ENCODE assay signal across 9 mouse cellular contexts in genomic region chr3:129199609-129200500, GRCm38 (mm10). TPM values are rescaled to one million over a fixed set of nuclear protein-coding genes. Genes with fewer than 3 reads are reported as not detected.
A peak's percentile ranks its signal among the peaks of the same experiment; 100 is the strongest.
DNase-seq lines count a peak whose midpoint lies in the region; ATAC-seq lines count a peak whose summit lies in the region.
"Had no signal": no experiment of that assay in that cellular context is flagged by ENCODE, and none has a peak within 500 bp of the region (broad histone marks: within the 10 kb centered on the region; RNA-seq: fewer than 3 reads in every experiment).

Gene Pitx2 (plus strand): TSS chr3:129199878.

- peak; percentile 37 for DNase-seq in kidney, adult 18-20 months
- DNase-seq in kidney, adult 9 months, result no peak
- peak; percentile 88 for DNase-seq in embryo, embryonic 11 days
- peak; percentile 78 for DNase-seq in hindbrain, embryonic 10.5 days (ENCODE audit: low spot score)
- peak; percentile 75 for DNase-seq in urinary bladder, postnatal 14 days (ENCODE audit: low spot score)
- DNase-seq in spleen, postnatal 36 days (ENCODE audit: low spot score in 2 of 2), result no peak

- H3K9ac ChIP-seq in liver, embryonic 15.5 days, result no peak within 1 kb of the TSS

- no peak for ATAC-seq in liver, embryonic 15.5 days (ENCODE audit: insufficient read depth)
- no peak for ATAC-seq in cerebellum, adult (ENCODE audit: insufficient number of reproducible peaks, low FRiP score, low TSS enrichment)

- peaks cover 47% of the 10 kb centered on the region for H3K4me1 ChIP-seq in hindbrain, embryonic 10.5 days (replicated peaks)
- 0 out of 2 replicates have a peak, but pooled peaks cover 4% of the 10 kb centered on the region for H3K4me1 ChIP-seq in liver, embryonic 15.5 days (replicated peaks)

- peak within 1 kb of the TSS; percentile 56 for H3K4me3 ChIP-seq in hindbrain, embryonic 10.5 days
- peak within 1 kb of the TSS; percentile 23 for H3K4me3 ChIP-seq in liver, embryonic 15.5 days (replicated peaks)
- H3K4me3 ChIP-seq: heart, adult 2 months had no signal

- peak within 1 kb of the TSS; percentile 40; the same call in 1 of the 2 replicates for H3K27ac ChIP-seq in hindbrain, embryonic 10.5 days
- no peak within 1 kb of the TSS for H3K27ac ChIP-seq in liver, embryonic 15.5 days (replicated peaks)
- H3K27ac ChIP-seq: heart, adult 2 months had no signal

- H3K4me2 ChIP-seq in liver, embryonic 15.5 days, result peak within 1 kb of the TSS; percentile 42

- no peaks in the 10 kb centered on the region for H3K9me3 ChIP-seq in hindbrain, embryonic 10.5 days
- no peaks in the 10 kb centered on the region for H3K9me3 ChIP-seq in liver, embryonic 15.5 days (replicated peaks)

- no peaks in the 10 kb centered on the region for H3K36me3 ChIP-seq in hindbrain, embryonic 10.5 days
- no peaks in the 10 kb centered on the region for H3K36me3 ChIP-seq in liver, embryonic 15.5 days (replicated peaks)

- WGBS in hindbrain, embryonic 10.5 days, result under 1% methylated on average over 60 of the region's 60 CpGs
- 2% methylated on average over 60 of the region's 60 CpGs for WGBS in liver, embryonic 15.5 days (ENCODE audit: insufficient replicate concordance)

- peaks cover 100% of the 10 kb centered on the region for H3K27me3 ChIP-seq in hindbrain, embryonic 10.5 days (ENCODE audit: insufficient read depth, poor library complexity, severe bottlenecking)
- H3K27me3 ChIP-seq in liver, embryonic 15.5 days, result peaks cover 95% of the 10 kb centered on the region

RNA-seq across cellular contexts. Expression of gene Pitx2, which starts in this region (rescaled TPM):
- polyA plus RNA-seq in hindbrain, embryonic 10.5 days (2016; fragmentation: Nextera tagmentation; extraction: Ambion mirVana), result 7.1 and 21.1 TPM in 2 replicates
- polyA plus RNA-seq in liver, embryonic 15.5 days (2015; fragmentation: Nextera tagmentation; extraction: Ambion mirVana), result 0.64 and 0.90 TPM in 2 replicates

Comparison
In these comparisons a context has a peak if more than half of its experiments do, and no peak if none do; other contexts are left out.
1. DNase-seq: peak in kidney, adult 18-20 months (single experiment), embryo, embryonic 11 days (single experiment), hindbrain, embryonic 10.5 days (single experiment) and urinary bladder, postnatal 14 days (single experiment); none in kidney, adult 9 months (single experiment) and spleen, postnatal 36 days (0 of 2).